Mouse (Mus musculus) bone marrow, adult 2 months (tissue): ENCODE results near the gene Snn. TPM values are rescaled to one million over a fixed set of nuclear protein-coding genes. Genes with fewer than 3 reads are reported as not detected.

Experiments
- H3K27ac ChIP-seq: fragments of 200-500 bp; 2 replicates; pipeline ENCODE4 v1.5.1; 2012; ENCODE audit warnings: low read depth, mild to moderate bottlenecking, control low read depth, inconsistent platforms, low read length; ENCODE audit not compliant: control insufficient read depth, poor library complexity, insufficient read depth
- H3K4me1 ChIP-seq: fragments of 200-500 bp; 2 replicates; pipeline ENCODE4 v1.6.1; 2011; ENCODE audit warnings: low read length; ENCODE audit not compliant: control insufficient read depth, insufficient read depth
- H3K4me3 ChIP-seq: fragments of 200-500 bp; replicated peaks from 2 replicates; pipeline ENCODE3; 2011; ENCODE audit warnings: mild to moderate bottlenecking, low read depth, low read length, control low read depth; ENCODE audit not compliant: control insufficient read depth
- CTCF ChIP-seq: fragments of 200-500 bp; IDR thresholded peaks from 2 replicates; pipeline ENCODE4 v1.5.1; 2011; ENCODE audit warnings: low read length, control low read depth; ENCODE audit not compliant: control insufficient read depth, insufficient read depth
- POLR2A ChIP-seq: fragments of 200-500 bp; IDR thresholded peaks from 2 replicates; pipeline ENCODE4 v1.6.1; 2011; ENCODE audit warnings: low read depth, mild to moderate bottlenecking, control low read depth, low read length, borderline replicate concordance; ENCODE audit not compliant: control insufficient read depth
- WGBS: fragments of 180-500 bp; shearing (Covaris S2); methylation state at CpG from one replicate; pipeline ENCODE4 v1.1.7; 2018; 5-methylcytosine and 5-hydroxymethylcytosine counted together
- polyA plus RNA-seq: library from polyadenylated mRNA; stranded (reverse); fragments of >200 nt; gene quantifications from 2 replicates; pipeline ENCODE4 v1.2.4, GENCODE M21; 2011; ENCODE audit warnings: low replicate concordance; ENCODE audit not compliant: missing spikeins, insufficient read depth, insufficient read length

Gene Snn
- polyA plus RNA-seq, 1 experiment: 21.6 TPM

- Histone ChIP-seq H3K4me1 (peaks cover 9% of the 10 kb centered on the region), H3K27ac (peak overlapping the region; percentile 72), H3K4me3 (no peak overlapping the region)
- TF ChIP-seq POLR2A (no peak), CTCF (no peak)
- WGBS: 69% methylated on average over 3 of the region's 3 CpGs
Measured at GRCm38 (mm10) chr16:11068666-11069065, 7.9 kb downstream of the Snn start.

GRCm38 (mm10) chr16:11069271-11069670 is 8.5 kb downstream of the Snn start:
- Histone ChIP-seq H3K4me3 (peak overlapping the region; percentile 2), H3K4me1 (peaks cover 9% of the 10 kb centered on the region), H3K27ac (peak overlapping the region; percentile 72)
- 25% methylated on average over 6 of the region's 6 CpGs for WGBS
- TF ChIP-seq POLR2A (no peak), CTCF (no peak)

- peak overlapping the region; percentile 72 for H3K27ac ChIP-seq
- TF ChIP-seq CTCF (no peak), POLR2A (no peak; the same call in 1 of the 2 replicates)
Measured at GRCm38 (mm10) chr16:11069710-11070420, 9.1 kb downstream of the Snn start.

GRCm38 (mm10) chr16:11071176-11071575 is 10.4 kb downstream of the Snn start:
- TF ChIP-seq CTCF: no peak
- no peak for TF ChIP-seq POLR2A
- H3K27ac ChIP-seq: peak overlapping the region; percentile 44
- no peak overlapping the region for H3K4me3 ChIP-seq
- 62% methylated on average over 5 of the region's 5 CpGs for WGBS
- H3K4me1 ChIP-seq: peaks cover 9% of the 10 kb centered on the region

More at GRCm38 (mm10) chr16:11069710-11070420, 9.1 kb downstream of the Snn start:
- 20% methylated on average over 7 of the region's 7 CpGs for WGBS
- Histone ChIP-seq H3K4me3 (no peak overlapping the region), H3K4me1 (peaks cover 9% of the 10 kb centered on the region)

- Histone ChIP-seq H3K27ac (peak overlapping the region; percentile 71), H3K4me1 (peaks cover 9% of the 10 kb centered on the region), H3K4me3 (no peak overlapping the region)
- TF ChIP-seq POLR2A (no peak), CTCF (no peak)
- WGBS: 54% methylated on average over 4 of the region's 4 CpGs
Measured at GRCm38 (mm10) chr16:11071887-11072286, 11.1 kb downstream of the Snn start.

- Histone ChIP-seq H3K27ac (peak overlapping the region; percentile 71), H3K4me3 (no peak overlapping the region), H3K4me1 (peaks cover 9% of the 10 kb centered on the region)
- TF ChIP-seq CTCF (no peak), POLR2A (no peak)
- WGBS: 79% methylated on average over 8 of the region's 8 CpGs
Measured at GRCm38 (mm10) chr16:11072454-11072853, 11.7 kb downstream of the Snn start.

- peaks cover 9% of the 10 kb centered on the region for H3K4me1 ChIP-seq
- H3K27ac ChIP-seq: peak overlapping the region; percentile 71
- WGBS: 50% methylated on average over 6 of the region's 6 CpGs
- no peak overlapping the region for H3K4me3 ChIP-seq
- TF ChIP-seq POLR2A (no peak), CTCF (no peak)
Measured at GRCm38 (mm10) chr16:11073060-11073459, 12.3 kb downstream of the Snn start.

GRCm38 (mm10) chr16:11077601-11078201 is 17.0 kb downstream of the Snn start:
- no peak overlapping the region for H3K4me3 ChIP-seq
- TF ChIP-seq CTCF: no peak
- TF ChIP-seq POLR2A: no peak
- H3K27ac ChIP-seq: peak overlapping the region; percentile 84; the same call in 1 of the 2 replicates
- WGBS: 72% methylated on average over 9 of the region's 9 CpGs
- peaks cover 4% of the 10 kb centered on the region for H3K4me1 ChIP-seq
